Mouse (Mus musculus) olfactory bulb, adult 2 months (tissue): Measurements from ENCODE around the gene Rcl1.

Experiments
- CTCF ChIP-seq: fragments of 200-500 bp; IDR thresholded peaks from 2 replicates; pipeline ENCODE4 v1.5.1; 2012; ENCODE audit warnings: low read depth, mild to moderate bottlenecking, low read length, moderate library complexity; ENCODE audit not compliant: insufficient read depth
- POLR2A ChIP-seq: fragments of 200-500 bp; IDR thresholded peaks from 2 replicates; pipeline ENCODE4 v1.6.1; 2012; ENCODE audit warnings: mild to moderate bottlenecking, low read depth, low read length, moderate library complexity; ENCODE audit not compliant: insufficient read depth

DNA sequence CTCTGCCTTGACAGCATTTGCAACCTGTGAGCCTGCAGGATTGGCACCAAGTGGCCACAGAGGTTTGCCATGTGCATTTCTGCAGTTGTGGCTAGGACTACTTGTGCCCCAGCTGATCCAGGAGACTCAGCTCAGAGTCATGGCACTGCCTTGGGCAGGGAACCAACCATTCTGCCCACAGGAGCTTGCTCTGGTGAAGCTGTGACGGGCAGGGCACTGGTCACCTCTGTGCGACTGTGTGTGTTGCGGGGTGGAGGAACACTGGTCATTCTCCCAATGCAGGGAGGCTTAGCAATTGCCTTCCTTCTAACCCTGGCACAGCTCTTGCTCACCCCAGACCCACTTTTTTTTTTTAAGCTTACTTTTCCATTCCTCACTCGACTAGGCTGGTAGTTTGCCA lies 45.7 kb upstream of the Rcl1 start:
- TF ChIP-seq CTCF (no peak), POLR2A (no peak)
